Mouse (Mus musculus): ENCODE measurements around the gene Fstl4. TPM values are rescaled to one million over a fixed set of nuclear protein-coding genes. Genes with fewer than 3 reads are reported as not detected.

Gene Fstl4
- polyA plus RNA-seq, 1 experiment, result 0.07 TPM

DNA sequence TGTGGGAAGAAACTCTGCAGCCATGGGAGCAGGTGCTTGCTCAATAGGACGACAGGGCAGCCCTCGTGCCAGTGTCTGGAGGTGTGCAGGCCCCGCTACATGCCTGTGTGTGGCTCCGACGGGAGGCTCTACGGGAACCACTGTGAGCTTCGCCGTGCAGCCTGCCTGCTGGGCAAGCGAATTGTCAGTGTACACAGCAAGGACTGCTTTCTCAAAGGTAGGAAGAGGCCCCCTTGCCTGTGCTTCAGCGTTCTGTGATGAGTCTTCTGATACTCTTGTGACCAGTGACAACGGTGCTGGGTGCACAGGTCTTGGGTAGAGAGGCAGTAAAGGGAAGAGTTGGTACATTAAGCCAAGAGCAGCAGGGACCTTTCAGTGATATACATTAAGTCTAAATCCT, 235.8 kb downstream of the Fstl4 start:
- no peak overlapping the region for H3K4me3 ChIP-seq (replicated peaks)
- H3K36me3 ChIP-seq (replicated peaks; ENCODE audit: low read length), result no peaks in the 10 kb centered on the region
- no peaks in the 10 kb centered on the region for H3K4me1 ChIP-seq
- no peak for TF ChIP-seq GATA1 (IDR thresholded peaks at IDR 0.05; ENCODE audit: borderline replicate concordance, low read length)
- TF ChIP-seq FLI1 (IDR thresholded peaks at IDR 0.05; ENCODE audit: low read length), result no peak
- peaks cover 18% of the 10 kb centered on the region for H3K9me3 ChIP-seq
- H3K27me3 ChIP-seq (replicated peaks), result no peaks in the 10 kb centered on the region

DNA sequence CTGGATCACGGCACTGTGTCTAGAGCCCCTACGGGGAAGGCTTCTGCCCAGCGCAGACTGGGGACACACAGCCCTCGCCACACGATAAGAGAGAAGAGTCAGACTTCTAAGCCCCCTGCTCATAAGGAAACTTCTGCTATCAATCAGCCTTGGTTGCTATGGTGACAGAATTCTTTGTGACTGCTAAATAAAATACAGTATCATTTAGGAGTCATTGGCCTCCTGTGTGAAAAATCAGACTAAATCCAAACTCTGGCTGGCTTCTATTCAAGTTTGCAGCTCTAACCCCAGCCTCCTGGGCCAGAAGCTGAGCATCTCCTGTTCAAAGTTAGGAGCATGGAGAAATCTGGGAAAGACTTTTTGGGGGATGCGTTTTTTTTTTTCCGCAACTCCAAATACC, 238.9 kb downstream of the Fstl4 start:
- no peaks in the 10 kb centered on the region for H3K27me3 ChIP-seq (replicated peaks)
- TF ChIP-seq GATA1 (IDR thresholded peaks at IDR 0.05; ENCODE audit: borderline replicate concordance, low read length) (no peak), FLI1 (IDR thresholded peaks at IDR 0.05; ENCODE audit: low read length) (no peak)

DNA sequence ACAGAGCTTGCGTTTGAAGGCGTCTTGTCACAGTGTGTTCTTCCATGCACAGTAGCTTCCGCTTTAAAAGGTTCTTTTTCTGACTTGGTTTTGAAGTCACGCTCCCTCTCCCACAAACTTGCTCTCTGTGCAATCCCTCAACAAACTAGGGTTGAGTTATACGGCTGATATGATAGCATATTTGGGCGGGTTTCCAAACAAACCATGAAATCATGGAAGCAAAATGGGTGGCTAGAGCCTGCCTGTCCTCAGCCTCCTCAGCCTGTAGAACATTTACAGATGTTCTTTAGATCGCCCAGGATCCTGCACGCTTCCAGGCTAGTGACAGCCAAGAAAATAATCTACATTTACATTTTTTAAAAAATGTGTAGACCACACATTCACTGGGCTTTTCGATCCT, 239.4 kb downstream of the Fstl4 start:
- H3K9me3 ChIP-seq, result peaks cover 15% of the 10 kb centered on the region
- no peaks in the 10 kb centered on the region for H3K4me1 ChIP-seq
- H3K4me3 ChIP-seq (replicated peaks), result no peak overlapping the region
- TF ChIP-seq GATA1 (IDR thresholded peaks at IDR 0.05; ENCODE audit: borderline replicate concordance, low read length) (no peak), FLI1 (IDR thresholded peaks at IDR 0.05; ENCODE audit: low read length) (no peak)
- no peaks in the 10 kb centered on the region for H3K27me3 ChIP-seq (replicated peaks)
- H3K36me3 ChIP-seq (replicated peaks; ENCODE audit: low read length), result no peaks in the 10 kb centered on the region

More for the DNA sequence above, 238.9 kb downstream of the Fstl4 start:
- H3K4me3 ChIP-seq (replicated peaks), result no peak overlapping the region
- no peaks in the 10 kb centered on the region for H3K36me3 ChIP-seq (replicated peaks; ENCODE audit: low read length)
- H3K4me1 ChIP-seq, result no peaks in the 10 kb centered on the region
- H3K9me3 ChIP-seq, result peaks cover 18% of the 10 kb centered on the region

DNA sequence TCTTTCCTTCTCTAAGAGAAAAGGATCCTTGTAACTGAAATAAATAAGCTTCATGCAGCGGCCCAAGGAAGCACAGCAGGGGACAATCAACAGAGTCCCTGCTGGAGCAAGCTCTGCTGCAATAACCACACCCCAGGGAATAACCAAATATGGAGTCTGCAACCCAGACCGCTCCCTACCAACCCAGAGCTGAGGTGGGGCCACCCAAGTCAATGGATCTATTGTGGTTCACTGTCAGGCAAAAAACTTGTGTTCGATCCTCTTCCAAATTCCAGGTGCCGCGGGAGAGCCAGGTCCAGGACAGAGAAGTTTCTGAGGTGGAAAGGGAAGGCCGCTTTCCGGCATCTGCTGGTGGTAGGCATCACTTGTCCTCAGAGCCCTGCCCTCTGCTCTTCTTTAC, 245.2 kb downstream of the Fstl4 start:
- no peaks in the 10 kb centered on the region for H3K27me3 ChIP-seq (replicated peaks)
- H3K4me3 ChIP-seq (replicated peaks), result no peak overlapping the region
- H3K4me1 ChIP-seq, result no peaks in the 10 kb centered on the region
- TF ChIP-seq FLI1 (IDR thresholded peaks at IDR 0.05; ENCODE audit: low read length) (no peak), GATA1 (IDR thresholded peaks at IDR 0.05; ENCODE audit: borderline replicate concordance, low read length) (no peak)
- H3K36me3 ChIP-seq (replicated peaks; ENCODE audit: low read length), result no peaks in the 10 kb centered on the region
- no peaks in the 10 kb centered on the region for H3K9me3 ChIP-seq

DNA sequence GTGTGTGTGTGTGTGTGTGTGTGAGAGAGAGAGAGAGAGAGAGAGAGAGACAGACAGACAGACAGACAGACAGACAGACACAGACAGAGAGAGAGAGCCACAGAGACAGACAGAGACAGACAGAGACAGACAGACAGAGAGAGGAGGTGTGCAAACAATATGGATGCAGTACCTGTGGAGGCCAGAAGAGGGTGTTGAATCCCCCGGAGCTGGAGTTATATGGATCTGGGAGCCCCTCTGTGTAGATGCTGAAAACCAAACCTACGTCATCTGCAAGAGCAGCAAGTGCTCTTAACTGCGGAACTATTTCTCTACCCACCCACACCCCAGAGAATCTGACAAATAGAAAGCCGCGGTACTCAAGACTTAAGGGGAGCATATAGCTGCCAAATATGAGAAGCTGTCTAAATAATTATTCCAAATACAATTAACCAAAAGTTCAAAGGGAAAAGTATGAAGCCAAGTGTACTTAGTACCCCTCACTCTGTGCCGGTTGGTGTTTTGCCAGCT, 247.6 kb downstream of the Fstl4 start:
- H3K4me1 ChIP-seq, result no peaks in the 10 kb centered on the region
- H3K4me3 ChIP-seq (replicated peaks), result no peak overlapping the region
- H3K36me3 ChIP-seq (replicated peaks; ENCODE audit: low read length), result no peaks in the 10 kb centered on the region
- no peaks in the 10 kb centered on the region for H3K27me3 ChIP-seq (replicated peaks)
- 0 out of 2 replicates have a peak, but pooled peaks cover 3% of the 10 kb centered on the region for H3K9me3 ChIP-seq
- TF ChIP-seq GATA1 (IDR thresholded peaks at IDR 0.05; ENCODE audit: borderline replicate concordance, low read length), result no peak
- TF ChIP-seq FLI1 (IDR thresholded peaks at IDR 0.05; ENCODE audit: low read length), result no peak

DNA sequence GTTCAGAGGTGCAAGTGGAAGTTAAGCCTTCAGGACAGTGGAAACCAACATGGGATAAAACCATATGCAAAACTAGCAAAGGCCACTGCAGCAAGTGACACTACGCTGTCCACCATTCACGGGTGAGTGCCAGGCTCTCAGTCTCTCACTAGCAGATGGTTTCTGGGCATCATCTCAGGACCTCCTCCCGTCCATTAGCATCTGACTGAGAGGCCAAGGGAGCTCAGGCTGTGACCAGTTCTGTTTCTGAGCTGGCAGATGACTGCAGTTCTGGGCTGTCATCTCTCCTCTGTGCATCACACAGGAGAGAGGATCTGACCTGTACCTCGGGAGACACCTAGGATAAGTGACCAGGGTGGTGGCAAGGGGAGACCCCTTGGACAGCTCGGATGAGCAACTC, 249.5 kb downstream of the Fstl4 start:
- H3K4me3 ChIP-seq (replicated peaks), result no peak overlapping the region
- peaks cover 2% of the 10 kb centered on the region for H3K27me3 ChIP-seq (replicated peaks)
- H3K9me3 ChIP-seq, result 0 out of 2 replicates have a peak, but pooled peaks cover 3% of the 10 kb centered on the region
- H3K36me3 ChIP-seq (replicated peaks; ENCODE audit: low read length), result no peaks in the 10 kb centered on the region
- no peaks in the 10 kb centered on the region for H3K4me1 ChIP-seq
- TF ChIP-seq FLI1 (IDR thresholded peaks at IDR 0.05; ENCODE audit: low read length) (no peak), GATA1 (IDR thresholded peaks at IDR 0.05; ENCODE audit: borderline replicate concordance, low read length) (no peak)

DNA sequence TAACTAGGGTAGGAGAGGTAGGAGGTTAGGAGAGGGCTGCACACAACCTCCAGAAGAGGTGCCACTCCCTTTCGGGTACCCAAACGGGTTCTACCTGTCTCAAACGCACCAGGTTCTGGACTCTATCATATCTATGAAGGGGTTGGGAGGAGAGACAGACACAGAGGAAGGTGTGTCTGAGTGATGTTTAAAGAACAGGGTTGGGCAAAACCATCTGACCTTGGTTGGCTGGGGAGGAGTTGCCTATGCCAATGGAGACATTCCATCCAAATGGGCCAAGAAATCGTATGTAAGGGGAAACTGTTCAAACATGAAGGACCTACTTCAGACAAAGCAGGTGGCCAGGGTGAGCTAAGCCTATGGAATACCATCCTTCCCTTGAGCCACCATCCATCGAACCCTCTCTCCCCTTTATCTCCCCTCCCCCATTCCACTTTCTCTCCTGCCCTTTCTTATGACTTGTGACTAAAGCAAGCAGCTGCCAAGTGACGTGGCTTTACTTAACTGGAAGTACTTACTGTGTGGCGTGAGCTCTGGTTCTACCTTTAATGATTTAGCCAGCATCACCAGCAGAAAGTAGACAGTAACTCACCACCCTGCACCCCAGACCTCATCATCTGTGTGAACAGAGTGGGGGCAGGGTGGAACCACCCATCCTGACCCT, 252.1 kb downstream of the Fstl4 start:
- H3K4me3 ChIP-seq (replicated peaks), result no peak overlapping the region
- H3K9me3 ChIP-seq, result 0 out of 2 replicates have a peak, but pooled peaks cover 3% of the 10 kb centered on the region
- H3K27me3 ChIP-seq (replicated peaks), result peaks cover 2% of the 10 kb centered on the region
- H3K36me3 ChIP-seq (replicated peaks; ENCODE audit: low read length), result no peaks in the 10 kb centered on the region
- TF ChIP-seq FLI1 (IDR thresholded peaks at IDR 0.05; ENCODE audit: low read length) (no peak), GATA1 (IDR thresholded peaks at IDR 0.05; ENCODE audit: borderline replicate concordance, low read length) (no peak)
- no peaks in the 10 kb centered on the region for H3K4me1 ChIP-seq

DNA sequence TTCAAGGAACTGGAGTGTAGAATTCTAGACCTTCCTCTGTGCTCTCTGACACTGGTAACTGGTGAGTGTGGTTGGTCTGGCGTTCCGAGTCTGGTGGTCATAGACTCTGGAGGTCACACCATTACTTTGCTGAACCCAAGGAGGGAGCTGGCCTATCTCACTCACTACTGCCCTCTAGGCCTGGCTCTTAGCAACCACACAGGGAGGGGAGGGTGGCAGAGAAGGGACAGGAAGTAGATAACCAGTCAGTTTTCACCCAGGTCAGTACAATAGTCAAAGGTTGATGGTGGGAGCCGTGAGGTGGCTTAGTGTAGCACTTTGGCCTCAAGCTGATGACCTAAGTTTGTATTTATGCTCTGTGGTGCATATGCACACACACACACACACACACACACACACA, 255.1 kb downstream of the Fstl4 start:
- H3K4me3 ChIP-seq (replicated peaks), result no peak overlapping the region
- 0 out of 2 replicates have a peak, but pooled peaks cover 3% of the 10 kb centered on the region for H3K9me3 ChIP-seq
- no peak for TF ChIP-seq FLI1 (IDR thresholded peaks at IDR 0.05; ENCODE audit: low read length)
- TF ChIP-seq GATA1 (IDR thresholded peaks at IDR 0.05; ENCODE audit: borderline replicate concordance, low read length), result no peak
- no peaks in the 10 kb centered on the region for H3K4me1 ChIP-seq
- no peaks in the 10 kb centered on the region for H3K36me3 ChIP-seq (replicated peaks; ENCODE audit: low read length)
- peaks cover 2% of the 10 kb centered on the region for H3K27me3 ChIP-seq (replicated peaks)

DNA sequence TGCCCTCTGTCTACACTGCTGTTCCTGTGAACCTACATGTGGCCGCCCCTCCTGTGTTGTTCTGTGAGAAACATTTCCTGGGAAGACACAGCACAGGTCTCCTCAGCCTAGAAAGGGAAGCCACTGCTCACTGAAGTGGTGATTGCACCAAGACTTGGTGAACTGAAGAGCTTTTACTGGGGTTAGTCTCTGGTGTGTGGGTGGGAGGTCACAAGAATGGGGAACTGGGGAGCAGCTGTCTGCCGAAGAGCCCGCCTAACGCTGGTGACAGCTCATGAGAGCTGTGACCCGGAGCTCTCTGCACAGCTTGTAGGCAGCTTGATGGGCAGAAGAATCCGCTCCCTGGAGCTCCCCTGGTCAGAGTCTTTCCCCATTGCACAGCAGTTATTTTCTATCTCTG, 260.0 kb downstream of the Fstl4 start:
- no peaks in the 10 kb centered on the region for H3K36me3 ChIP-seq (replicated peaks; ENCODE audit: low read length)
- no peaks in the 10 kb centered on the region for H3K4me1 ChIP-seq
- peaks cover 21% of the 10 kb centered on the region for H3K9me3 ChIP-seq
- H3K27me3 ChIP-seq (replicated peaks), result peaks cover 3% of the 10 kb centered on the region
- H3K4me3 ChIP-seq (replicated peaks), result no peak overlapping the region
- TF ChIP-seq GATA1 (IDR thresholded peaks at IDR 0.05; ENCODE audit: borderline replicate concordance, low read length) (no peak), FLI1 (IDR thresholded peaks at IDR 0.05; ENCODE audit: low read length) (no peak)

DNA sequence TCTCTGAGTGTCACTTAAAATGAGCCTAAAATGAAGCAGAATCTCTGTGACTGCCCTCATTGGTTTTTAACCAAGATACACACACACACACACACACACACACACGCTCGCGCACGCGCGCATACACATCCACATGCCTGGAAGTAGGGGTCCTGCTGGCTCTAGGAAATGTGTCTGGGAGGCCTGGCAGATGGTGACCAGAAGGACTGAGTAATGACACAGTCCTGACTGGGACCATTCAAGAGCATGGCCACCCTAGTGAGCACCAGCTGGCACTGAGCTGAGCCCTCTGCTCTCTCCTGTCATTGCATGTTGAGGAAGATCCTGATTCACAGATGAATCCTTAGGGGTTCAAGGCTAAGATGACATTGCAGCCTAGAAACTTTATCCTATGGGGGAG, 261.3 kb downstream of the Fstl4 start:
- no peak overlapping the region for H3K4me3 ChIP-seq (replicated peaks)
- no peaks in the 10 kb centered on the region for H3K4me1 ChIP-seq
- TF ChIP-seq GATA1 (IDR thresholded peaks at IDR 0.05; ENCODE audit: borderline replicate concordance, low read length) (no peak), FLI1 (IDR thresholded peaks at IDR 0.05; ENCODE audit: low read length) (no peak)
- peaks cover 5% of the 10 kb centered on the region for H3K27me3 ChIP-seq (replicated peaks)
- H3K9me3 ChIP-seq, result peaks cover 21% of the 10 kb centered on the region
- no peaks in the 10 kb centered on the region for H3K36me3 ChIP-seq (replicated peaks; ENCODE audit: low read length)

Measured in megakaryocyte, embryonic 14.5 days (primary cell).